Mouse (Mus musculus) limb, embryonic 10.5 days (tissue): Measurements from ENCODE around the gene Tmem258. TPM values are rescaled to one million over a fixed set of nuclear protein-coding genes. Genes with fewer than 3 reads are reported as not detected.
"Not testable (repeated sequence)": the region's sequence is repeated elsewhere in the genome, so short reads cannot be mapped to it uniquely, and the experiment has no call there.

Experiments
- DNase-seq: peaks from one replicate; pipeline ENCODE4 v3.0.0-alpha.2; 2017; ENCODE audit warnings: low spot score
- H3K27ac ChIP-seq: fragments of 300-500 bp; sonication (generic); 2 replicates; pipeline ENCODE4 v1.5.1; 2016; ENCODE audit warnings: mild to moderate bottlenecking
- H3K27me3 ChIP-seq: fragments of 300-500 bp; sonication (generic); 2 replicates; pipeline ENCODE4 v1.6.1; 2016; ENCODE audit warnings: low read depth, mild to moderate bottlenecking; ENCODE audit not compliant: poor library complexity, severe bottlenecking
- H3K36me3 ChIP-seq: fragments of 300-500 bp; sonication (generic); 2 replicates; pipeline ENCODE4 v1.6.1; 2016; ENCODE audit warnings: mild to moderate bottlenecking, moderate library complexity
- H3K4me1 ChIP-seq: fragments of 300-500 bp; sonication (generic); 2 replicates; pipeline ENCODE4 v1.6.1; 2016
- H3K4me3 ChIP-seq: fragments of 300-500 bp; sonication (generic); 2 replicates; pipeline ENCODE4 v1.5.1; 2016; ENCODE audit warnings: mild to moderate bottlenecking, moderate library complexity
- H3K9me3 ChIP-seq: fragments of 300-500 bp; sonication (generic); replicated peaks from 2 replicates; pipeline ENCODE4 v1.6.1; 2016; ENCODE audit warnings: mild to moderate bottlenecking
- WGBS: fragments of 180-500 bp; shearing (Covaris S2); methylation state at CpG from one replicate; pipeline ENCODE4 v1.1.7; 2016; 5-methylcytosine and 5-hydroxymethylcytosine counted together
- polyA plus RNA-seq: library from polyadenylated mRNA; unstranded; fragments of >200 nt; fragmentation: Nextera tagmentation; extraction: Ambion mirVana; gene quantifications from 2 replicates; pipeline ENCODE4 v1.2.1, GENCODE M21; 2016

Tmem258 gene
- 420 and 432 TPM in 2 replicates for polyA plus RNA-seq

GRCm38 (mm10) chr19:10203848-10204615 lies at the start of gene Tmem258, which contains the start of gene Fen1:
Gene Tmem258, plus strand, starts transcription at chr19:10204014.
Gene Fen1, minus strand, starts transcription at chr19:10204169.
- Histone ChIP-seq H3K27ac (peak within 1 kb of the TSS; percentile 93), H3K4me1 (peaks cover 16% of the 10 kb centered on the region), H3K27me3 (no peaks in the 10 kb centered on the region), H3K4me3 (peak within 1 kb of the TSS; percentile 94), H3K36me3 (peaks cover 64% of the 10 kb centered on the region), H3K9me3 (no peaks in the 10 kb centered on the region)
- DNase-seq = peak; percentile 94
- under 1% methylated on average over 40 of the region's 40 CpGs for WGBS

GRCm38 (mm10) chr19:10157725-10158124 lies 46.1 kb upstream of the Tmem258 start:
- H3K27ac ChIP-seq = no peak overlapping the region
- WGBS = 64% methylated on average over 2 of the region's 2 CpGs
- H3K4me1 ChIP-seq = no peaks in the 10 kb centered on the region
- no peak overlapping the region for H3K4me3 ChIP-seq
- no peaks in the 10 kb centered on the region for H3K36me3 ChIP-seq
- no peaks in the 10 kb centered on the region for H3K9me3 ChIP-seq
- DNase-seq = no peak
- no peaks in the 10 kb centered on the region for H3K27me3 ChIP-seq

GRCm38 (mm10) chr19:10163896-10164295 lies 39.9 kb upstream of the Tmem258 start:
- no peaks in the 10 kb centered on the region for H3K27me3 ChIP-seq

GRCm38 (mm10) chr19:10165928-10166327 lies 37.9 kb upstream of the Tmem258 start:
- not testable (repeated sequence) for H3K9me3 ChIP-seq, H3K27ac ChIP-seq, H3K4me1 ChIP-seq, H3K27me3 ChIP-seq, H3K4me3 ChIP-seq, H3K36me3 ChIP-seq
- WGBS = 80% methylated on average over 4 of the region's 4 CpGs
- DNase-seq = peak; percentile 7

More at GRCm38 (mm10) chr19:10163896-10164295, 39.9 kb upstream of the Tmem258 start:
- no peaks in the 10 kb centered on the region for H3K4me1 ChIP-seq
- DNase-seq = peak; percentile 4
- H3K27ac ChIP-seq = no peak overlapping the region
- 92% methylated on average over 3 of the region's 3 CpGs for WGBS
- H3K9me3 ChIP-seq = no peaks in the 10 kb centered on the region
- no peak overlapping the region for H3K4me3 ChIP-seq
- no peaks in the 10 kb centered on the region for H3K36me3 ChIP-seq

- no peak overlapping the region for H3K27ac ChIP-seq
- H3K36me3 ChIP-seq = no peaks in the 10 kb centered on the region
- DNase-seq = peak; percentile 6
- no peaks in the 10 kb centered on the region for H3K4me1 ChIP-seq
- no peaks in the 10 kb centered on the region for H3K27me3 ChIP-seq
- no peak overlapping the region for H3K4me3 ChIP-seq
- WGBS = 85% methylated on average over 4 of the region's 4 CpGs
- no peaks in the 10 kb centered on the region for H3K9me3 ChIP-seq
These were observed 36.7 kb upstream of the Tmem258 start for GRCm38 (mm10) chr19:10167112-10167511.

- no peaks in the 10 kb centered on the region for H3K27me3 ChIP-seq
These were observed 35.9 kb upstream of the Tmem258 start for GRCm38 (mm10) chr19:10167951-10168350.

GRCm38 (mm10) chr19:10168441-10168840 lies 35.4 kb upstream of the Tmem258 start:
- no peaks in the 10 kb centered on the region for H3K4me1 ChIP-seq
- H3K9me3 ChIP-seq = no peaks in the 10 kb centered on the region
- peak; percentile 6 for DNase-seq
- no peaks in the 10 kb centered on the region for H3K27me3 ChIP-seq
- no peaks in the 10 kb centered on the region for H3K36me3 ChIP-seq
- H3K4me3 ChIP-seq = no peak overlapping the region
- H3K27ac ChIP-seq = no peak overlapping the region
- 86% methylated on average over 3 of the region's 3 CpGs for WGBS

More at GRCm38 (mm10) chr19:10167951-10168350, 35.9 kb upstream of the Tmem258 start:
- DNase-seq = no peak
- Histone ChIP-seq H3K27ac (no peak overlapping the region), H3K4me1 (no peaks in the 10 kb centered on the region), H3K36me3 (no peaks in the 10 kb centered on the region), H3K4me3 (no peak overlapping the region), H3K9me3 (no peaks in the 10 kb centered on the region)
- 91% methylated on average over 1 of the region's 1 CpGs for WGBS

- H3K27me3 ChIP-seq = no peaks in the 10 kb centered on the region
- no peaks in the 10 kb centered on the region for H3K36me3 ChIP-seq
- H3K9me3 ChIP-seq = no peaks in the 10 kb centered on the region
- no peaks in the 10 kb centered on the region for H3K4me1 ChIP-seq
- no peak for DNase-seq
- no peak overlapping the region for H3K27ac ChIP-seq
- no peak overlapping the region for H3K4me3 ChIP-seq
These were observed 34.6 kb upstream of the Tmem258 start for GRCm38 (mm10) chr19:10169179-10169578.

- peak; percentile 10 for DNase-seq
- 90% methylated on average over 3 of the region's 3 CpGs for WGBS
These were observed 34.0 kb upstream of the Tmem258 start for GRCm38 (mm10) chr19:10169692-10170330.

GRCm38 (mm10) chr19:10170466-10170865 lies 33.3 kb upstream of the Tmem258 start:
- Histone ChIP-seq H3K36me3 (no peaks in the 10 kb centered on the region), H3K27ac (no peak overlapping the region), H3K4me3 (no peak overlapping the region), H3K9me3 (no peaks in the 10 kb centered on the region), H3K4me1 (no peaks in the 10 kb centered on the region), H3K27me3 (no peaks in the 10 kb centered on the region)
- no peak for DNase-seq
- 53% methylated on average over 1 of the region's 1 CpGs for WGBS

More at GRCm38 (mm10) chr19:10169692-10170330, 34.0 kb upstream of the Tmem258 start:
- not testable (repeated sequence) for H3K9me3 ChIP-seq, H3K27ac ChIP-seq, H3K4me1 ChIP-seq, H3K36me3 ChIP-seq, H3K4me3 ChIP-seq, H3K27me3 ChIP-seq

GRCm38 (mm10) chr19:10171359-10171758 lies 32.5 kb upstream of the Tmem258 start:
- no peaks in the 10 kb centered on the region for H3K36me3 ChIP-seq
- H3K27me3 ChIP-seq = no peaks in the 10 kb centered on the region
- WGBS = 84% methylated on average over 7 of the region's 7 CpGs
- no peak overlapping the region for H3K4me3 ChIP-seq
- no peak for DNase-seq
- H3K9me3 ChIP-seq = no peaks in the 10 kb centered on the region
- no peak overlapping the region for H3K27ac ChIP-seq
- H3K4me1 ChIP-seq = no peaks in the 10 kb centered on the region

- no peak overlapping the region for H3K27ac ChIP-seq
- no peaks in the 10 kb centered on the region for H3K4me1 ChIP-seq
- H3K4me3 ChIP-seq = no peak overlapping the region
- H3K27me3 ChIP-seq = no peaks in the 10 kb centered on the region
- H3K9me3 ChIP-seq = no peaks in the 10 kb centered on the region
- no peaks in the 10 kb centered on the region for H3K36me3 ChIP-seq
- DNase-seq = no peak
These were observed 32.0 kb upstream of the Tmem258 start for GRCm38 (mm10) chr19:10171846-10172245.

- Histone ChIP-seq H3K27me3 (no peaks in the 10 kb centered on the region), H3K36me3 (no peaks in the 10 kb centered on the region), H3K4me1 (no peaks in the 10 kb centered on the region), H3K9me3 (no peaks in the 10 kb centered on the region), H3K4me3 (no peak overlapping the region), H3K27ac (no peak overlapping the region)
- 89% methylated on average over 5 of the region's 5 CpGs for WGBS
- no peak for DNase-seq
These were observed 30.6 kb upstream of the Tmem258 start for GRCm38 (mm10) chr19:10173116-10173718.
